Mouse (Mus musculus): Measurements from ENCODE around the gene Lce1i. TPM values are rescaled to one million over a fixed set of nuclear protein-coding genes. Genes with fewer than 3 reads are reported as not detected.

The Lce1i gene
- polyA plus RNA-seq, 1 experiment from 2014 or later = not detected

Other genes starting within 250 kb of the Lce1i start
- not detected in 2 replicates for gene 2310046K23Rik, start 244.4 kb downstream of the Lce1i start, polyA plus RNA-seq (2015; fragmentation: Nextera tagmentation; extraction: Ambion mirVana)
- not detected in 2 replicates for gene Ivl, start 205.2 kb downstream of the Lce1i start, polyA plus RNA-seq (2015; fragmentation: Nextera tagmentation; extraction: Ambion mirVana)
- gene Smcp, start 189.9 kb downstream of the Lce1i start, polyA plus RNA-seq (2015; fragmentation: Nextera tagmentation; extraction: Ambion mirVana) = not detected in 2 replicates
- gene 2210017I01Rik, start 171.4 kb downstream of the Lce1i start, polyA plus RNA-seq (2015; fragmentation: Nextera tagmentation; extraction: Ambion mirVana) = not detected in 2 replicates
- gene Lce6a, start 157.2 kb downstream of the Lce1i start, polyA plus RNA-seq (2015; fragmentation: Nextera tagmentation; extraction: Ambion mirVana) = not detected in 2 replicates
- not detected in 2 replicates for gene Lce1a1, start 130.6 kb downstream of the Lce1i start, polyA plus RNA-seq (2015; fragmentation: Nextera tagmentation; extraction: Ambion mirVana)
- gene Lce1b, start 122.0 kb downstream of the Lce1i start, polyA plus RNA-seq (2015; fragmentation: Nextera tagmentation; extraction: Ambion mirVana) = not detected in 2 replicates
- not detected in 2 replicates for gene Lce1a2, start 108.6 kb downstream of the Lce1i start, polyA plus RNA-seq (2015; fragmentation: Nextera tagmentation; extraction: Ambion mirVana)
- not detected in 2 replicates for gene Lce1c, start 99.7 kb downstream of the Lce1i start, polyA plus RNA-seq (2015; fragmentation: Nextera tagmentation; extraction: Ambion mirVana)
- not detected in 2 replicates for gene Lce1d, start 91.7 kb downstream of the Lce1i start, polyA plus RNA-seq (2015; fragmentation: Nextera tagmentation; extraction: Ambion mirVana)
- not detected in 2 replicates for gene Lce1e, start 69.8 kb downstream of the Lce1i start, polyA plus RNA-seq (2015; fragmentation: Nextera tagmentation; extraction: Ambion mirVana)
- gene Lce1f, start 58.5 kb downstream of the Lce1i start, polyA plus RNA-seq (2015; fragmentation: Nextera tagmentation; extraction: Ambion mirVana) = not detected in 2 replicates
- not detected in 2 replicates for gene Gm38119, start 39.8 kb downstream of the Lce1i start, polyA plus RNA-seq (2015; fragmentation: Nextera tagmentation; extraction: Ambion mirVana)
- gene Lce1g, start 26.6 kb downstream of the Lce1i start, polyA plus RNA-seq (2015; fragmentation: Nextera tagmentation; extraction: Ambion mirVana) = not detected in 2 replicates
- gene Lce1h, start 13.8 kb downstream of the Lce1i start, polyA plus RNA-seq (2015; fragmentation: Nextera tagmentation; extraction: Ambion mirVana) = not detected in 2 replicates
- gene Lce1j, start 11.6 kb upstream of the Lce1i start, polyA plus RNA-seq (2015; fragmentation: Nextera tagmentation; extraction: Ambion mirVana) = not detected in 2 replicates
- not detected in 2 replicates for gene Lce1k, start 29.0 kb upstream of the Lce1i start, polyA plus RNA-seq (2015; fragmentation: Nextera tagmentation; extraction: Ambion mirVana)
- not detected in 2 replicates for gene Kprp, start 48.3 kb upstream of the Lce1i start, polyA plus RNA-seq (2015; fragmentation: Nextera tagmentation; extraction: Ambion mirVana)
- gene Lce1l, start 72.4 kb upstream of the Lce1i start, polyA plus RNA-seq (2015; fragmentation: Nextera tagmentation; extraction: Ambion mirVana) = not detected in 2 replicates
- not detected in 2 replicates for gene 2310050C09Rik, start 91.3 kb upstream of the Lce1i start, polyA plus RNA-seq (2015; fragmentation: Nextera tagmentation; extraction: Ambion mirVana)
- gene Lce3a, start 147.3 kb upstream of the Lce1i start, polyA plus RNA-seq (2015; fragmentation: Nextera tagmentation; extraction: Ambion mirVana) = not detected in 2 replicates
- gene Lce3b, start 154.1 kb upstream of the Lce1i start, polyA plus RNA-seq (2015; fragmentation: Nextera tagmentation; extraction: Ambion mirVana) = not detected in 2 replicates
- gene Lce3c, start 165.6 kb upstream of the Lce1i start, polyA plus RNA-seq (2015; fragmentation: Nextera tagmentation; extraction: Ambion mirVana) = not detected in 2 replicates
- not detected in 2 replicates for gene Lce3d, start 178.5 kb upstream of the Lce1i start, polyA plus RNA-seq (2015; fragmentation: Nextera tagmentation; extraction: Ambion mirVana)
- not detected in 2 replicates for gene Lce3e, start 188.2 kb upstream of the Lce1i start, polyA plus RNA-seq (2015; fragmentation: Nextera tagmentation; extraction: Ambion mirVana)
- not detected in 2 replicates for gene Lce3f, start 213.3 kb upstream of the Lce1i start, polyA plus RNA-seq (2015; fragmentation: Nextera tagmentation; extraction: Ambion mirVana)
- gene Crct1, start 236.8 kb upstream of the Lce1i start, polyA plus RNA-seq (2015; fragmentation: Nextera tagmentation; extraction: Ambion mirVana) = 1.1 and 1.6 TPM in 2 replicates
- gene Lce1m, start 240.2 kb upstream of the Lce1i start, polyA plus RNA-seq (2015; fragmentation: Nextera tagmentation; extraction: Ambion mirVana) = not detected in 2 replicates

All from hindbrain, embryonic 13.5 days (tissue).